Mouse (Mus musculus) limb, embryonic 11.5 days (tissue): ENCODE results near the gene Ppfia4. TPM values are rescaled to one million over a fixed set of nuclear protein-coding genes. Genes with fewer than 3 reads are reported as not detected.

Experiments
- ATAC-seq: fragments of 200-750 bp; cut with Nextera tagmentation; 2 replicates; pipeline ENCODE4 v1.8.0; 2017; ENCODE audit warnings: low read depth; ENCODE audit not compliant: insufficient number of reproducible peaks, low FRiP score, low TSS enrichment
- DNase-seq: peaks from one replicate; pipeline ENCODE4 v3.0.0-alpha.2; 2015; ENCODE audit warnings: low spot score
- H3K27ac ChIP-seq: fragments of 300-500 bp; sonication (generic); replicated peaks from 2 replicates; pipeline ENCODE4 v1.5.1; 2014; ENCODE audit warnings: low read depth, mild to moderate bottlenecking, low read length
- H3K27me3 ChIP-seq: fragments of 300-500 bp; sonication (generic); 2 replicates; pipeline ENCODE4 v1.6.1; 2014; ENCODE audit warnings: mild to moderate bottlenecking, low read length, mixed read lengths; ENCODE audit not compliant: control insufficient read depth, insufficient read depth
- H3K36me3 ChIP-seq: fragments of 300-500 bp; sonication (generic); 2 replicates; pipeline ENCODE4 v1.6.1; 2014; ENCODE audit warnings: mild to moderate bottlenecking, low read length, moderate library complexity, mixed read lengths; ENCODE audit not compliant: control insufficient read depth, insufficient read depth
- H3K4me1 ChIP-seq: fragments of 300-500 bp; sonication (generic); 2 replicates; pipeline ENCODE4 v1.6.1; 2014; ENCODE audit warnings: low read length, mixed read lengths; ENCODE audit not compliant: control insufficient read depth, insufficient read depth
- H3K4me2 ChIP-seq: fragments of 300-500 bp; sonication (generic); 2 replicates; pipeline ENCODE4 v1.6.1; 2014; ENCODE audit warnings: low read depth, mild to moderate bottlenecking, moderate library complexity; ENCODE audit not compliant: severe bottlenecking
- H3K4me3 ChIP-seq: fragments of 300-500 bp; sonication (generic); 2 replicates; pipeline ENCODE4 v1.5.1; 2014; ENCODE audit warnings: low read depth, low read length
- H3K9ac ChIP-seq: fragments of 300-500 bp; sonication (generic); 2 replicates; pipeline ENCODE4 v1.6.1; 2014; ENCODE audit warnings: mild to moderate bottlenecking, low read length
- H3K9me3 ChIP-seq: fragments of 300-500 bp; sonication (generic); 2 replicates; pipeline ENCODE4 v1.6.1; 2016; ENCODE audit warnings: low read length; ENCODE audit not compliant: control insufficient read depth
- WGBS: fragments of 180-500 bp; shearing (Covaris S2); extraction: QIAGEN DNeasy Blood & Tissue Kit; methylation state at CpG from one replicate; pipeline ENCODE4 v1.1.7; 2014; 5-methylcytosine and 5-hydroxymethylcytosine counted together
- polyA plus RNA-seq: library from polyadenylated mRNA; unstranded; fragments of >200 nt; fragmentation: Nextera tagmentation; extraction: Ambion mirVana; gene quantifications from 2 replicates; pipeline ENCODE4 v1.2.1, GENCODE M21; 2014

Gene Ppfia4
- polyA plus RNA-seq, 1 experiment from 2014 or later = 2.3 TPM

- DNase-seq (no peak), ATAC-seq (no peak)
- H3K4me2 ChIP-seq = no peak overlapping the region
- H3K4me3 ChIP-seq = no peak overlapping the region
- H3K27ac ChIP-seq = 0 out of 2 replicates have a peak overlapping the region, but pooled peaks have one; percentile 30
- no peaks in the 10 kb centered on the region for H3K27me3 ChIP-seq
- WGBS = 89% methylated on average over 13 of the region's 13 CpGs
- H3K9ac ChIP-seq = no peak overlapping the region
- no peaks in the 10 kb centered on the region for H3K36me3 ChIP-seq
- no peaks in the 10 kb centered on the region for H3K9me3 ChIP-seq
- H3K4me1 ChIP-seq = peaks cover 6% of the 10 kb centered on the region; the same call in 1 of the 2 replicates
These were observed 42.4 kb downstream of the Ppfia4 start for GRCm38 (mm10) chr1:134290300-134290699.

- ATAC-seq (peak; percentile 31; the same call in 1 of the 2 replicates), DNase-seq (no peak)
- no peaks in the 10 kb centered on the region for H3K9me3 ChIP-seq
- H3K27ac ChIP-seq = 0 out of 2 replicates have a peak within 1 kb of the TSS, but pooled peaks have one; percentile 30
- no peak within 1 kb of the TSS for H3K4me2 ChIP-seq
- 40% methylated on average over 11 of the region's 11 CpGs for WGBS
- H3K4me1 ChIP-seq = peaks cover 6% of the 10 kb centered on the region; the same call in 1 of the 2 replicates
- no peaks in the 10 kb centered on the region for H3K36me3 ChIP-seq
- H3K27me3 ChIP-seq = no peaks in the 10 kb centered on the region
- no peak within 1 kb of the TSS for H3K9ac ChIP-seq
- H3K4me3 ChIP-seq = no peak within 1 kb of the TSS
These were observed 43.1 kb downstream of the Ppfia4 start, which contains the start of gene Myog for GRCm38 (mm10) chr1:134289598-134290099. TSS of gene Myog (plus strand) at chr1:134289989.

GRCm38 (mm10) chr1:134288239-134288638 is 44.5 kb downstream of the Ppfia4 start:
- Histone ChIP-seq H3K4me3 (no peak overlapping the region), H3K4me2 (no peak overlapping the region), H3K4me1 (peaks cover 6% of the 10 kb centered on the region; the same call in 1 of the 2 replicates), H3K9me3 (no peaks in the 10 kb centered on the region), H3K27ac (no peak overlapping the region), H3K9ac (no peak overlapping the region), H3K27me3 (no peaks in the 10 kb centered on the region), H3K36me3 (no peaks in the 10 kb centered on the region)
- no peak for DNase-seq
- WGBS = 67% methylated on average over 3 of the region's 3 CpGs
- no peak for ATAC-seq

- peaks cover 6% of the 10 kb centered on the region; the same call in 1 of the 2 replicates for H3K4me1 ChIP-seq
- H3K36me3 ChIP-seq = no peaks in the 10 kb centered on the region
- ATAC-seq (no peak), DNase-seq (no peak)
- H3K4me2 ChIP-seq = no peak overlapping the region
- no peak overlapping the region for H3K9ac ChIP-seq
- no peaks in the 10 kb centered on the region for H3K27me3 ChIP-seq
- no peak overlapping the region for H3K4me3 ChIP-seq
- H3K27ac ChIP-seq = no peak overlapping the region
- WGBS = 58% methylated on average over 10 of the region's 10 CpGs
- no peaks in the 10 kb centered on the region for H3K9me3 ChIP-seq
These were observed 47.1 kb downstream of the Ppfia4 start for GRCm38 (mm10) chr1:134285458-134286120.

GRCm38 (mm10) chr1:134283108-134283507 is 49.6 kb downstream of the Ppfia4 start:
- ATAC-seq (no peak), DNase-seq (no peak)
- Histone ChIP-seq H3K27me3 (no peaks in the 10 kb centered on the region), H3K4me3 (no peak overlapping the region), H3K27ac (no peak overlapping the region), H3K9me3 (no peaks in the 10 kb centered on the region), H3K36me3 (no peaks in the 10 kb centered on the region), H3K4me2 (no peak overlapping the region), H3K9ac (no peak overlapping the region), H3K4me1 (no peaks in the 10 kb centered on the region)
- WGBS = 74% methylated on average over 1 of the region's 1 CpGs

GRCm38 (mm10) chr1:134282342-134282741 is 50.4 kb downstream of the Ppfia4 start:
- H3K4me1 ChIP-seq = no peaks in the 10 kb centered on the region
- no peak overlapping the region for H3K4me2 ChIP-seq
- no peaks in the 10 kb centered on the region for H3K9me3 ChIP-seq
- no peak overlapping the region for H3K4me3 ChIP-seq
- H3K36me3 ChIP-seq = no peaks in the 10 kb centered on the region
- no peak overlapping the region for H3K27ac ChIP-seq
- H3K27me3 ChIP-seq = no peaks in the 10 kb centered on the region
- no peak for DNase-seq
- ATAC-seq = no peak
- no peak overlapping the region for H3K9ac ChIP-seq
- 65% methylated on average over 3 of the region's 3 CpGs for WGBS

- H3K36me3 ChIP-seq = no peaks in the 10 kb centered on the region
- no peak overlapping the region for H3K4me2 ChIP-seq
- WGBS = 69% methylated on average over 4 of the region's 4 CpGs
- ATAC-seq (no peak), DNase-seq (no peak)
- no peak overlapping the region for H3K4me3 ChIP-seq
- no peaks in the 10 kb centered on the region for H3K27me3 ChIP-seq
- no peaks in the 10 kb centered on the region for H3K9me3 ChIP-seq
- H3K9ac ChIP-seq = no peak overlapping the region
- H3K27ac ChIP-seq = no peak overlapping the region
- H3K4me1 ChIP-seq = no peaks in the 10 kb centered on the region
These were observed 51.2 kb downstream of the Ppfia4 start for GRCm38 (mm10) chr1:134281563-134281962.

- ATAC-seq (no peak), DNase-seq (no peak)
- WGBS = 93% methylated on average over 5 of the region's 5 CpGs
- H3K9me3 ChIP-seq = no peaks in the 10 kb centered on the region
- H3K4me3 ChIP-seq = no peak overlapping the region
- H3K4me1 ChIP-seq = peaks cover 3% of the 10 kb centered on the region; the same call in 1 of the 2 replicates
- no peak overlapping the region for H3K4me2 ChIP-seq
- no peak overlapping the region for H3K27ac ChIP-seq
- H3K9ac ChIP-seq = no peak overlapping the region
- H3K36me3 ChIP-seq = no peaks in the 10 kb centered on the region
- no peaks in the 10 kb centered on the region for H3K27me3 ChIP-seq
These were observed 52.6 kb downstream of the Ppfia4 start for GRCm38 (mm10) chr1:134280174-134280573.
